Mouse (Mus musculus): ENCODE measurements around the gene Slc25a30. TPM values are rescaled to one million over a fixed set of nuclear protein-coding genes. Genes with fewer than 3 reads are reported as not detected.
"Not testable (repeated sequence)": the region's sequence is repeated elsewhere in the genome, so short reads cannot be mapped to it uniquely, and the experiment has no call there.

Gene Slc25a30
- polyA plus RNA-seq, 1 experiment from 2014 or later = 5.3 TPM

DNA sequence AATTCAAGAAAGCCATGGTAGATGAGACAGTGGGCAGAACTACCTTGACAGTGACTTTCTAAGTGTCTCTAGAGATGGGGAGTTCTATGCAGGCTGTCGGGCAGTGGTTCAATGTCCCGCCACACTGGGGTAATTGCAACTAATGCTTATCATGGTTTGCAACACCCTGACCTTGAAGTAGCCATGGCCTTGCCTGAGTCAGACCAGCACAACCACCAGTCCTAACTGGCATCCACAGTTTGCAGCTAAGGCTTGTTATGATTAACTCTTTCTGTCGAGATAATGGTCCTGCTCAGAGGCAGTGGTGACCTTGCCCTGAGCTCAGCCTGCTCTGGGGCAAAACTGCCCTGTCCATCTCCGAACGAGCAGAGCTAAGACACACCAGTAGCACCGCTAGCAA lies 2.5 kb upstream of the Slc25a30 start:
- Histone ChIP-seq H3K4me3 (no peak overlapping the region), H3K9me3 (no peaks in the 10 kb centered on the region), H3K9ac (no peak overlapping the region), H3K27me3 (peaks cover 29% of the 10 kb centered on the region), H3K4me1 (0 out of 2 replicates have a peak, but pooled peaks cover 3% of the 10 kb centered on the region), H3K4me2 (replicated peaks) (no peak overlapping the region), H3K27ac (no peak overlapping the region), H3K36me3 (no peaks in the 10 kb centered on the region)
- 76% methylated on average over 6 of the region's 6 CpGs for WGBS
- no peak for ATAC-seq (ENCODE audit: low FRiP score, low read depth)

DNA sequence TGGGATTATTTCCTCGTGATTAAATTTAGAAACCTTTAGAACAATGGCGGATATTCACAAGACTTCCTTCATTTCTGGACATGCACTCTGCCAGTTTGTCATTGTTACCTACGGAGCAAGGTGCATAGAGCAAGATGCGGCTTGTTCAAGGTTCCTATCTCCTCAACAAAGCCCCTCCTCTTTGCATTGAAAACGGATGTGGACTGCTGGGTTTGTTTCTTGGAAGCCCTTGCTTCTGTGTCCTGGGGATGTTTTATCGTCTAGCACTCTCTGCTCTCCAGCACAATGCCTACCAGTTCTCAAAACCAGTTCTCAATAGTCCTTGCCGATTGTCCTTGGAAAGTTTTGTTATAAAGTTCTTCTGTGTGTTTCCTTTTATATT lies 948 bp upstream of the Slc25a30 start:
- H3K36me3 ChIP-seq = no peaks in the 10 kb centered on the region
- no peaks in the 10 kb centered on the region for H3K9me3 ChIP-seq
- H3K9ac ChIP-seq = no peak overlapping the region
- no peak for ATAC-seq (ENCODE audit: low FRiP score, low read depth)
- H3K27ac ChIP-seq = no peak overlapping the region
- H3K4me1 ChIP-seq = 0 out of 2 replicates have a peak, but pooled peaks cover 3% of the 10 kb centered on the region
- H3K4me2 ChIP-seq (replicated peaks) = peak overlapping the region; percentile 85
- no peak overlapping the region for H3K4me3 ChIP-seq
- WGBS = 33% methylated on average over 7 of the region's 7 CpGs
- peaks cover 29% of the 10 kb centered on the region for H3K27me3 ChIP-seq

DNA sequence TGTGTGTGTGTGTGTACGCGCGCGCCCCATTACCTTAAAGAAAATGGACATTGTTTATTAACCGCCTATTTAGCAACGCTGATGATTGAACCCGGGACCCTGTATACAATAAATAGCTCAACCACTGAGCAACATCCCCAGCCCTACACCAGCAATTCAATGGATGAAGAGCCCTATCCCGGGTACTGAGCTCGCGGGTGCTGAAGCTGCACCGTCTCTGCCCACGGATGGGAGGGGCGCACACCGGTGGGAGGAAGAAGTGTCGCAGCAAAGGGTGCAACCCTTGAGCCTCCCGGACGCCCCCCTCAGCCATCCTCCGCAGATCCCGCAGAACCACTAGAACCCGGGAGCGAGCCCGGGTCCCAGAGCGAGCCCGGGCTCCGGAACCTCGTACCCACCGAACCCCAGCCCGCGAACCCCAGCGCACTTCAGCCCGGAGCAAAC lies 391 bp downstream of the Slc25a30 start:
- H3K4me1 ChIP-seq = 0 out of 2 replicates have a peak, but pooled peaks cover 3% of the 10 kb centered on the region
- H3K27me3 ChIP-seq = peaks cover 29% of the 10 kb centered on the region
- peak overlapping the region; percentile 85 for H3K4me2 ChIP-seq (replicated peaks)
- ATAC-seq (ENCODE audit: low FRiP score, low read depth) = peak; percentile 58
- peak overlapping the region; percentile 78 for H3K9ac ChIP-seq
- H3K36me3 ChIP-seq = no peaks in the 10 kb centered on the region
- 1% methylated on average over 31 of the region's 31 CpGs for WGBS
- peak overlapping the region; percentile 58; the same call in 1 of the 2 replicates for H3K27ac ChIP-seq
- H3K4me3 ChIP-seq = peak overlapping the region; percentile 72
- no peaks in the 10 kb centered on the region for H3K9me3 ChIP-seq

DNA sequence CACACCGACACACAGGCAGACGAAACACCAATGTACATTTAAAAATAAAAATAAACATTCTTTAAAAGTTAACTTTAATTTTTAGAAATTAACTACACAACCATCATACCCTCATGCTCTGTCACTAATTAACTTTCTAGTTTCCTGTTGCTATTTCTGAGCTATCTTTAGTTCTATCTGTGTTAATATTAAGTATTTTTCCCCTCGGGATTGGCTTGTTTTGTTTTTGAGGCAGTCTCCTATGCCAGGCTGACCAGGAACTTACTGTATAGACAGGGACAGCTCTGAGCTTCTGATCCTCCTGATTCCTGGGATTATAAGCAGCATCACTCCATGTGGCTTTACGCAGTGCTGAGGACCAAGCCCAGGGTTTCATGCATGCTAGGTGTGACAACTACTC lies 6.9 kb downstream of the Slc25a30 start:
- no peaks in the 10 kb centered on the region for H3K27me3 ChIP-seq
- no peak overlapping the region for H3K4me2 ChIP-seq (replicated peaks)
- no peak for ATAC-seq (ENCODE audit: low FRiP score, low read depth)
- H3K27ac ChIP-seq = no peak overlapping the region
- no peaks in the 10 kb centered on the region for H3K9me3 ChIP-seq
- no peaks in the 10 kb centered on the region for H3K4me1 ChIP-seq
- no peak overlapping the region for H3K9ac ChIP-seq
- H3K36me3 ChIP-seq = 0 out of 2 replicates have a peak, but pooled peaks cover 6% of the 10 kb centered on the region
- H3K4me3 ChIP-seq = no peak overlapping the region
- 91% methylated on average over 4 of the region's 4 CpGs for WGBS

DNA sequence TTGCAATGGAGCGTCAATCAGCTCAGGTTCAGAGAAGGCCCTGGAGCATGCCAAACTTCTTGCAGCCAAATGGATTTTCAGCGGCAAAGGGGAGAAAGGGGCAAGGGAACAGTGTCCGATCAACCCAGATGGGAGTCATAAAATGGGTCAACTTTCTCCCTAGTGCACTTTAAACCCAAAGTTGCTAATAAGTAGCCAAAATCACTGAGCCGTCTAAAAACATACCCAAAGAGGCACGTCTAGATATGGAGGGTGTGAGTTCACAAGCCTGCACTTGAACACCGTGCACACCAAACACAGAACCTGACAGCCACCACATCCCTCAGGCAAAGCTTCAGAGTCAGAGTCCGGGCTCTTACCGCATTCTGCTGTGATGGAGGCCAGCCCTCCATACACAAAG lies 10.2 kb downstream of the Slc25a30 start:
- H3K27me3 ChIP-seq = no peaks in the 10 kb centered on the region
- H3K9me3 ChIP-seq = no peaks in the 10 kb centered on the region
- H3K36me3 ChIP-seq = peaks cover 12% of the 10 kb centered on the region; the same call in 1 of the 2 replicates
- no peak overlapping the region for H3K4me3 ChIP-seq
- no peak overlapping the region for H3K4me2 ChIP-seq (replicated peaks)
- no peak overlapping the region for H3K9ac ChIP-seq
- WGBS = 83% methylated on average over 8 of the region's 8 CpGs
- H3K27ac ChIP-seq = no peak overlapping the region
- no peak for ATAC-seq (ENCODE audit: low FRiP score, low read depth)
- H3K4me1 ChIP-seq = no peaks in the 10 kb centered on the region

DNA sequence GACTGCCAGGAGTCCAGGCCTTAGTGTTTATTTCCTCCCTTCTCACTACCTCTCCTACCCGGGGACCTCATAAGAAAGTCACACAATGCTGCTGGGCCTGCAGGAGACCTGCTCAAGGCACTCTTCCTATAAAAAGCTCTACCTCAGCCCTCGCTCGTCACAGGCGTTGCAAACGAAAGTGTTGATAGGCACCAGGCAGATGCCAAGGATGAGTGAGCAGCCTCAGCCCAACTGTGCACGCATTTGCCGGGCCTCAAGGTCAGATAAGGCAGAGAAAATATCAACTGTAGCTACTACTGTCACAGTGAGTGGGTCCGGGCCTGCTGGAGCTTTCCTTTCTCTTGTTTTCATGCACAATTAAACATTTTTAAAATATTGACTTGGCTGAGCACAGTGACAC lies 13.4 kb downstream of the Slc25a30 start:
- Histone ChIP-seq H3K4me1 (no peaks in the 10 kb centered on the region), H3K9me3 (no peaks in the 10 kb centered on the region), H3K36me3 (peaks cover 19% of the 10 kb centered on the region), H3K4me2 (replicated peaks) (no peak overlapping the region), H3K27me3 (no peaks in the 10 kb centered on the region), H3K9ac (no peak overlapping the region), H3K4me3 (no peak overlapping the region), H3K27ac (no peak overlapping the region)
- 87% methylated on average over 8 of the region's 8 CpGs for WGBS
- no peak for ATAC-seq (ENCODE audit: low FRiP score, low read depth)

DNA sequence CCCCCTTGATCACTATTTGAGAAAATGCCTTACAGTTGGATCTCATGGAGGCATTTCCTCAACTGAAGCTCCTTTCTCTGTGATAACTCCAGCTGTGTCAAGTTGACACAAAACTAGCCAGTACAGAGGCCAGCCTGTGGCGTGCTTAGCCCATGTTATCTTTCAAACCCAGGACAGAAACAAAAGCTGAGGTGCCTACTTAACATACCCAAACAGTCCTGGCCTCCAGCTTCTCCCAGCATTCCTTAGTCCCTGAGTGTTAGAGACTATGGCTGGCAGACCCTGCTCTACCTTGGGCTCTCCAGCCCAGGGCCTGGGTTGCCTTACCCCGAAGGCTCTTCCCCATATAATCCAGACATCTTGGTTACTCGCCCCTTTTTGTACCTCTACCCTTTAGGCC lies 14.4 kb downstream of the Slc25a30 start:
- not testable (repeated sequence) for H3K27me3 ChIP-seq; H3K9ac ChIP-seq; ATAC-seq (ENCODE audit: low FRiP score, low read depth); H3K9me3 ChIP-seq; H3K4me3 ChIP-seq; H3K4me2 ChIP-seq (replicated peaks); H3K27ac ChIP-seq; H3K4me1 ChIP-seq
- 90% methylated on average over 3 of the region's 3 CpGs for WGBS
- H3K36me3 ChIP-seq = peaks cover 19% of the 10 kb centered on the region

DNA sequence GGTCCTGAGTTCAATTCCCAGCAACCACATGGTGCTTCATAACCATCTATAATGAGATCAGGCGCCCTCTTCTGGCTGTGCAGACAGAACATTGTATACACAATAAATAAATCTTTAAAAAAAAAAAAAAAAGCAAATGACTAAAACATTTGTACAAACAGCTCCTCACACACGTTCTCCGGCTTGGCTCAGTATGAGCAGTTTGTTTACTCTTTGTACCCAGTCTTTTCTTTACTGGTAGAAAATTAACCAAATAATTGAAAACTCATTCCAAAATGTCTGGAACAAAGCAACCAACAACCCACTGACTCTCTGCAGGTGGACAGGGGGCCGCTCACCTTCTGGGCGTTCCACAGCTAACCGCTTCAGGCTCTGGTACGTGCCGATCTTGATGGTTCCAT lies 15.7 kb downstream of the Slc25a30 start:
- Histone ChIP-seq H3K27me3 (no peaks in the 10 kb centered on the region), H3K36me3 (peaks cover 19% of the 10 kb centered on the region), H3K4me1 (no peaks in the 10 kb centered on the region), H3K27ac (no peak overlapping the region), H3K4me2 (replicated peaks) (no peak overlapping the region), H3K4me3 (no peak overlapping the region), H3K9ac (no peak overlapping the region), H3K9me3 (no peaks in the 10 kb centered on the region)
- ATAC-seq (ENCODE audit: low FRiP score, low read depth) = no peak
- WGBS = 91% methylated on average over 8 of the region's 8 CpGs

DNA sequence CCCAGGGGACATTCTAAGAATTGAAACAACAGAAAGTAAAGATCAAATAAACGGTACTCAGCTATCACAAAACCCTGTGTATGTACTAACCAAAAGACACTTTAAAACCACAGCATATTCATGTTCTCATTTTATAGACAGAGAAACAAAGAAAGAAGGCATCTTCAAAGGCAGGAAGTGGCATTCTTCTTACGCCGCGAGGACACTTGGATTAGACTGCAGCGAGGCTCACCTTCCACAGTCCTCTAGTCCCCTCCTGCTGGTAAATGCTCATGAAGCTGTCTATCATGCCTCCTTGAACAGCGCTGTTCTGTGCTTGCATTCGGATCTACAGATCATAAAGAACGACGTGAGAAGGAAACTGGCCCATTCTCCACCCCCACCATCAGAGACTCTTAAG lies 17.5 kb downstream of the Slc25a30 start:
- no peak overlapping the region for H3K9ac ChIP-seq
- no peak overlapping the region for H3K4me2 ChIP-seq (replicated peaks)
- ATAC-seq (ENCODE audit: low FRiP score, low read depth) = no peak
- no peaks in the 10 kb centered on the region for H3K27me3 ChIP-seq
- H3K9me3 ChIP-seq = no peaks in the 10 kb centered on the region
- H3K4me3 ChIP-seq = no peak overlapping the region
- H3K4me1 ChIP-seq = no peaks in the 10 kb centered on the region
- H3K27ac ChIP-seq = no peak overlapping the region
- 78% methylated on average over 9 of the region's 9 CpGs for WGBS
- peaks cover 19% of the 10 kb centered on the region for H3K36me3 ChIP-seq

DNA sequence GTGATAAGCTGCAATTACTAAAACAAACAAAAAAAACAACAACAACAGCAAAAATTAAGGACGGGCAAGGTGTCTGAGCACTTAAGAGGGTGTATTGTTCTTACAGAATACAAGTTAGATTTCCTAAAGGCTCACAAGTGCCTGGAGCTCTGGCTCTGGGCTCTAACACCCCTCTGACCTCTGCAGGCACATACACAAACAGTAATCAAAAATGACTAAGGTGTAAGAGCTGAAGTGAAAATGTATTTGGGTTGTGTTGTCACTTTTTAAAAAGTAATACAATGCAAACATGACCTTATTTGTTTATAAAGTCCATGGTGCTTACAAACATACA lies 18.6 kb downstream of the Slc25a30 start:
- ATAC-seq (ENCODE audit: low FRiP score, low read depth) = no peak
- no peaks in the 10 kb centered on the region for H3K9me3 ChIP-seq
- WGBS = 11% methylated on average over 1 of the region's 1 CpGs
- H3K4me3 ChIP-seq = no peak overlapping the region
- no peak overlapping the region for H3K27ac ChIP-seq
- peaks cover 13% of the 10 kb centered on the region for H3K36me3 ChIP-seq
- H3K4me2 ChIP-seq (replicated peaks) = no peak overlapping the region
- H3K4me1 ChIP-seq = no peaks in the 10 kb centered on the region
- H3K9ac ChIP-seq = no peak overlapping the region
- no peaks in the 10 kb centered on the region for H3K27me3 ChIP-seq

DNA sequence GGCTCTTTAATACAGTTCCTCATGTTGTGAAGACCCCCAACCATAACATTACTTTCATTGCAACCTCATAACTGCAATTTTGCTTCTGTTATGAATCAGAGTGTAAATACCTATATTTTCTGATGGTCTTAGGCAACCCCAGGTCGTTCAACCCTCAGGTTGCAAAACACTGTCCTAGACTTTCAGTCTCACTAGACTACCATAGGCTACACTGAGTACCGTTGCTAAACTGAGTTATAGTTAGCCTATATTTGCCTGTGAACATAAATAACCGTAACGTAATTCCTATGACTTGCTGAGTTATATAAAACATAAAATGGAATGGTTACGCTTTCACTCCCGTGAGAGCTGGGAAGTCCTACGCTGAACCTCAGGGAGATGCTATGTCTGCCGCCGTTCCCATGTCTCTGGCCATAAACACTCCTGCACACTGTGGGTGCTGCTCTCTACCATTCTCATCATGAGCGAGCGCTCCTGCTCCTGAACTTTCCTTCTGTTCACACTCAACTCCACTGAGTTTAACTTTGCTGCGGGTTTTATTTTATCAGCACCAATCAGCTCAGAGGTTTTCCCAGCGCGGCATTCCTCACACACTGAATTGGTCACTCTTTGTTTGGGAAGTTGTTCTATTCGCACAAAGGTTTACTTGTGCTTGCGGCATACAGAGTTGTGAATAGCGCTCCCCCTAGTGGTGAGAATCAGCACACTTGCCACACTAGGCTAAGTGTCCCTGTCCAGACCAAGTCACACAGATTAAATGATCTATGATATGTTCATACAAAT lies 19.2 kb downstream of the Slc25a30 start:
- Histone ChIP-seq H3K27me3 (no peaks in the 10 kb centered on the region), H3K4me1 (no peaks in the 10 kb centered on the region), H3K36me3 (peaks cover 13% of the 10 kb centered on the region), H3K9ac (0 out of 2 replicates have a peak overlapping the region, but pooled peaks have one; percentile 59), H3K4me3 (peak overlapping the region; percentile 26; the same call in 1 of the 2 replicates), H3K4me2 (replicated peaks) (peak overlapping the region; percentile 51), H3K9me3 (no peaks in the 10 kb centered on the region), H3K27ac (peak overlapping the region; percentile 79)
- 52% methylated on average over 17 of the region's 17 CpGs for WGBS
- ATAC-seq (ENCODE audit: low FRiP score, low read depth) = peak; percentile 93

DNA sequence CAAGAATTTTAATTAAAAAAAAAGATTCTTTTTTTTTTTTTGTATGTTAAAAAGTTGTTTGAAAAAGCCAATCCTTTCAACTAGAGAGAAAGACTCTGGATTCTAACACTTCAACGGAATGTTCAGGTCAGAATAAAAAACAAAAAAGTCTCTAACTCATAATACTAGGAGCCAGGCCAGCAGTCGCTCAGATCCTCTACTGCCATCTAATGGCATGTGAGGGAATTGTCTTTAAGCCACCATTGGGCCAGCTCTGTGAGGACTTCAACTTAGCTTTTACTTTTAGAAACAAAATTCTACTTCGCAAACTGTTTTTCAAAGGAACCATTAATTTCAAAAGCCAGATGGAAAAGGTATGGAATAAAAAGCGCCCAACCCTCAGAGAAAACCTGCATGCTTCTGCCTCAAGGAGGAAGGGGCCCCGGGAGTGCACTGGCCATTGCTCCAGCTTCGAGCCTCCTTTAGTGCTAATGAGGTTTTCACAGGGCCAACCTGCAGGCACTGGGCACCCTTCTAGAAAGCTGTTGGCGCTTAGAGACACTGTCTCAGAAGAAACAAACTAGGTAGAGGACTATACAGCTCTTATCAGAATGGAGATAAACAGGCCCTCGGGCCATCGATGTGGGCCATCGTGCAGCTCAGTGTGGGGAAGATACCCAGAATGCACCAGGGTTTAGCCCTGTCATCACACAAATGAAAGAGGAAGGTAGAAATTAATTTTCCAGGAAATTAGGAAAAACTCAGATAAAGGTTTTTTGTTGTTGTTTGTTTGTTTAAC lies 25.6 kb downstream of the Slc25a30 start:
- Histone ChIP-seq H3K4me2 (replicated peaks) (no peak overlapping the region), H3K36me3 (peaks cover 6% of the 10 kb centered on the region), H3K9ac (no peak overlapping the region), H3K4me3 (no peak overlapping the region), H3K4me1 (no peaks in the 10 kb centered on the region), H3K9me3 (no peaks in the 10 kb centered on the region), H3K27me3 (peaks cover 6% of the 10 kb centered on the region; the same call in 1 of the 2 replicates), H3K27ac (no peak overlapping the region)
- ATAC-seq (ENCODE audit: low FRiP score, low read depth) = peak; percentile 32; the same call in 1 of the 2 replicates
- WGBS = 63% methylated on average over 10 of the region's 10 CpGs

Measured in limb, embryonic 13.5 days (tissue).